Mouse (Mus musculus): ENCODE results near the gene Usp22.

GRCm38 (mm10) chr11:61145551-61145950, 29.3 kb downstream of the Usp22 start:
- no peak for TF ChIP-seq CTCF (IDR thresholded peaks at IDR 0.05; ENCODE audit: insufficient read depth, low read depth, low read length)
- TF ChIP-seq POLR2A (IDR thresholded peaks at IDR 0.05; ENCODE audit: insufficient read depth, low read depth, low read length) = no peak

Data from olfactory bulb, adult 2 months (tissue).